Mouse (Mus musculus) cerebellum, adult 11-12 months (tissue): ENCODE measurements at regions not wholly inside any gene's neighbourhood (a gene's known extent, or its start where the extent isn't known, plus 50 kb on each side); places are given as distances from the start of the nearest gene placed in this dataset.

Experiments used
- DNase-seq: peaks from one replicate; pipeline ENCODE4 v3.0.0; 2022

GRCm38 (mm10) chr9:42196552-42196951 lies 67.5 kb downstream of the Sc5d start:
- no peak for DNase-seq

DNA sequence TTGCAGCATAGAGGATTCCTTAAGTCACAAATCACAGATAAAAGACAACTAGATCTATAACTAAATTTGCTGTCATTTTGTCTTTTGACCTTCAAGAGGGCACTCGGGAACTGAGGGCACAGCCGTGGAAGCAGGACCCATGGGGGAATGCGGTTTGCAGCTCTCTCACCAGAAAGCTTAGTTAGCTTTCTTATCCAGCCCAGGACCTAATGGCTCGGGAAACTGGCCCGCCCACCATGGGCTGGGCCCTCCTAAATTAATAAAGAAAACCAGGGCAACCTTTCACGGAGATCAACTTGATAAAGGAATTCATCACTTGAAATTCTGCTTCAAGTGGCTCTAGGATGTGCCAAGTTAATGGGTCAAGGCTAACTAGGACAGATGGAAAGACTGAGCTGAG lies 67.9 kb downstream of the Sc5d start:
- no peak for DNase-seq

DNA sequence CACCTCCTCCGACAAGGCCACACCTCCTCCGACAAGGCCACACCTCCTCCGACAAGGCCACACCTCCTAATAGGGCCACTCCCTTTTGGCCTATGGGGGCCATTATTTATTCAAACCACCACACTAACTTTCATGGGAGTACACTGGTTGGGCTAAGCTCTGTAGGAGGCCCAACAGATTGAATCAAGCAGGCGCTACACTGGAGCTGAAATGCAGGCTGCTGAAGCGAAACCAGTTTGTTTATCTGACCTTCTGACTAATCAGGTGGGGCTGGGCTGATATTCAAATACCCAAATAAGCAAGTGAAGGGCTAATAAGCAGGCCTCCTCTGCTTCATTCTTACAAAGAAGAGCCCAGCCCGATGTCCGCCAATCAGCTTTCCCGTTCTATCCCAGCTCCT lies 68.4 kb downstream of the Sc5d start:
- DNase-seq, result no peak

- DNase-seq, result no peak
Observed at GRCm38 (mm10) chr9:42194939-42195338, 69.1 kb downstream of the Sc5d start.

DNA sequence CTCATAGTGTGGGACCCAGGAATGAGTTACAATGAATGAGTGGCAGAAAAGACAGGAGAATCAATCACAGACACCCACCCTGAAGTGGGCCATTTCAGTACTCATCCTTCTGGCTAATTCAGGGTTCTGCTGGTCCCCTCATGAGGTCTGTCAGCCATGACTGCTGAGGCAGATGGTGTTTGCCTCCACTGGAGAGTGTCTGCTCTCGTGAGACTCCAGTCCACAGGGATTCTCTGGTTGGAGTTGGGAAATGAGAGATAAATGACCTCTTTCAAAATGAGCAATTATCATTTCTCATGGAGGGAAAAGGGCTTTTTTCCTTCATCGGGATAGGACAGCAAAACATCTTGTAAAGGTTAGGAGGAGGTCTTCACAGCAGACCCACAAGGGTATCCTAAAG lies 69.9 kb downstream of the Sc5d start:
- DNase-seq, result no peak

GRCm38 (mm10) chr9:42192967-42193733 lies 69.1 kb upstream of the Sorl1 start:
- no peak for DNase-seq

GRCm38 (mm10) chr9:42187371-42188228 lies 63.5 kb upstream of the Sorl1 start:
- peak; percentile 85 for DNase-seq

DNA sequence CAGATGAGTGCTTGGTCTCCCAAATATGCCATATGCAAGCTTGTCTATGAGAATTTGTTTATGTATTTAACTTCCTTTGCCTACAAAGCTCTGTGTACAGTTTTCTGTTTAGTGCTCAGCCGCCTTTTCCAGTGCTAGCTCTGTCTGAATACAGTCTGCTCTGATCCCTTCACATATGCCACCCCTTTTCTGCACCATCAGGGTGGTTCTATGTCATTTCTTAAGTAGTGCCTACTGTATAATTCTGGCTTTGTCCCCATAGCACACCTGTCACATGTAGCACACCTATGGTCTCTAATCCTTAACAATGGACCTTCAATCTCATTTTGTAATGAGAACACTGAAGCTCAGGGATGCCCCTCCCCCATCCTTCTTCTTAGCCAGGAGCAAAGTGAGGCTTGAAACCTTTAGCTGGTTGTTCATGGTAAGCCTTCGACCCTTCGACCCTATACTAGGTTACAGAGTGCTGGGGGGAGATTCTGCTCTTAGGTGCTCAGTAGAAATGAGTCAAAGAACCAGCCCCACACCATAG lies 60.1 kb upstream of the Sorl1 start:
- no peak for DNase-seq

DNA sequence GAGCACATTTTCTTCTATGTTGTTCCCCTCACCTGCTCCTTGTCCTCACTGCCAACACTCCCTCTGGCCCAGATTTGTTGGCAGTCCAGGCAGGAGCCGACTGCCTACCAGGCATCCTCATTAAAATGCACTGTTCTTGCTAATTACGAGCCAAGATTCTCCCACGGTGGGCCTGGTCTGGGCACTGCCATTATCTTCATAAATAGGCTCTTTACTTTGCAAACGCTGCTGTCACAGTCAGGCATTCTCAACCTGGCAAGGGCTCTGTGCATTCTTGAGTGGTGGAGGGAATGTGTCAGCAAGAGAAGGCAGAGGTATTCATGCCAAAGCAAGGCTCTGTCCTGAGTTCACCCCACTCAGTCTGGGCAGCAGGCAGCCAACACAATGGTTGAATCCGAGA lies 59.4 kb upstream of the Sorl1 start:
- peak; percentile 94 for DNase-seq

GRCm38 (mm10) chr9:42182400-42182799 lies 58.3 kb upstream of the Sorl1 start:
- no peak for DNase-seq

DNA sequence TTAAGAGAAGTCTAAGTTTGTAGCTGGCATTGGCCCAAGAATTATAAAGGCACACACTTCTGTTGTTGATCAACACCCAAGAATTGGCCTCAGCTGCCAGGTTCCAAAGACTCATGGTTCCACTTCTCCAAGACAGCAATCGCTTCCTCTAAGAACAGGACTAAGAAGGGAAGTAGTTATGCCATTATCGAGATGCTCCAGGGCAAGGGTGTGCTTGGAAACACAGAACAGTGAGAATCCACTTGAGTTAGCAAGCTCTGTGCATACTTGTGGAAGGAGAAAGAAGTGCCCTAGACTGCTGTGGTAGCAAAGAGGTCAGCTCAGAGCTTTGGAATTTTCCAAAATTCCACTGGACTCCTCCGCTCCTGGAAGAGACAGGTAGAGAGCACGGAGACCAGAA lies 56.1 kb upstream of the Sorl1 start:
- no peak for DNase-seq

GRCm38 (mm10) chr9:42178759-42179377 lies 54.8 kb upstream of the Sorl1 start:
- DNase-seq, result no peak

GRCm38 (mm10) chr9:42174349-42174955 lies 50.4 kb upstream of the Sorl1 start:
- no peak for DNase-seq
